Mouse (Mus musculus): ENCODE measurements at regions not wholly inside any gene's neighbourhood (a gene's known extent, or its start where the extent isn't known, plus 50 kb on each side); places are given as distances from the start of the nearest gene placed in this dataset.
"Not testable (repeated sequence)": the region's sequence is repeated elsewhere in the genome, so short reads cannot be mapped to it uniquely, and the experiment has no call there.

- DNase-seq (ENCODE audit: low spot score): no peak
These were observed 430.3 kb upstream of the Dab2 start for GRCm38 (mm10) chr15:5869289-5869688.

DNA sequence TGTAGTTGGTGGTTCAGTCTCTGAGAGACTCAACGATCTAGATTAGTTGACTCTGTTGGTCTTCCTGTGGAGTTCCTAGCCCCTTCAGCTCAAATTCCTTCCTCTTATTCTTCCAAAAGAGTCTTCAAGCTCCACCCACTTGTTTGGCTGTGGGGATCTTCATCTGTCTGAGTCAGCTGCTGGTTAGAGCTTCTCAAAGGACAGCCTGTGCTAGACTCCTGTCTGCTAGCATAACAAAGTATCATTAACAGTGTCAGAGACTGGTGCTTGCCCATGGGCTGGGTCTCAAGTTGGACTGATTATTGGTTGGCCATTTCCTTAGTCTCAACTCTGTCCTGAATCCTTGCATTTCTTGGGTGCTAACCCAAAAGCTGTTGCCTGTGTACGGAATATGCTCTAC is 429.7 kb upstream of the Dab2 start:
- no peak for DNase-seq (ENCODE audit: low spot score)

- DNase-seq (ENCODE audit: low spot score): no peak
These were observed 427.5 kb upstream of the Dab2 start for GRCm38 (mm10) chr15:5872042-5872441.

DNA sequence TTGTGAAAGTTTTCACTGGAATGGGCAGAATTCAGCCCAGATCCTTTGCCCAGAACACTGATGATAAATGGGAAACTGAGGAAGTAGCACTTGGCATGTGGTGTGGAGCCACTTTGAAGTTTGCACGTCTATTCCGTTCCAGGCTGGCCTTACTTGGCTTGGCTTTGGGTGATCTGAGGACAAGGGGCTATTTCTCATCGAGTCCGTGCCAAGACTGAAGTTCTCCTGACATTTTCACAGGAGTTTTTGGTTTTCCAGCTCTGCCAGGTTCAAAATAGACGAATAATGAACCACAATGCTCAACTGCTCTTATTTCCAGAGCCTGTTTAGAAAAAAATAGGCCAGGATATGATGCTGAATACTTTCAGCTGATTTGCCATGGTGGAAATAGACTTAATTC is 421.8 kb upstream of the Dab2 start:
- DNase-seq (ENCODE audit: low spot score): no peak

GRCm38 (mm10) chr15:5891188-5891587 is 408.4 kb upstream of the Dab2 start:
- DNase-seq (ENCODE audit: low spot score): no peak

DNA sequence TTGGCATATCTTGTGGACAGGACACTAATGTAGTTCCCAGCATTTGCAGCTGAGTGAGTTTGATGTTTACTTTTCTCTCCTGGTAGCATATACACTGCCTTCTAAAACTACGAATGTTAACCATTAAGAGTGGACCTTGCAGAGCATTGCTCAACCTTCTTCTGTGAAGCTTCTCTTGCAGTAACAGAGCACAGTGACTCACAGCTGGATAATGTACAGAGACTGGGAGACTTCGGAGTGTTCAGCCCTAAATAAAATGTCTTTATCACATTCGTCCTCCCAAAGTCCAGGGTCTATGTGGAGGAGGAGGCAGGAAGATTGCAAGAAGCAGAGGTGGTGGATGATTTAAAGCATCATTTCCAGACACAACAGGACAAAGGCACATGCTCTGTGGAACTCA is 407.6 kb upstream of the Dab2 start:
- no peak for DNase-seq (ENCODE audit: low spot score)

DNA sequence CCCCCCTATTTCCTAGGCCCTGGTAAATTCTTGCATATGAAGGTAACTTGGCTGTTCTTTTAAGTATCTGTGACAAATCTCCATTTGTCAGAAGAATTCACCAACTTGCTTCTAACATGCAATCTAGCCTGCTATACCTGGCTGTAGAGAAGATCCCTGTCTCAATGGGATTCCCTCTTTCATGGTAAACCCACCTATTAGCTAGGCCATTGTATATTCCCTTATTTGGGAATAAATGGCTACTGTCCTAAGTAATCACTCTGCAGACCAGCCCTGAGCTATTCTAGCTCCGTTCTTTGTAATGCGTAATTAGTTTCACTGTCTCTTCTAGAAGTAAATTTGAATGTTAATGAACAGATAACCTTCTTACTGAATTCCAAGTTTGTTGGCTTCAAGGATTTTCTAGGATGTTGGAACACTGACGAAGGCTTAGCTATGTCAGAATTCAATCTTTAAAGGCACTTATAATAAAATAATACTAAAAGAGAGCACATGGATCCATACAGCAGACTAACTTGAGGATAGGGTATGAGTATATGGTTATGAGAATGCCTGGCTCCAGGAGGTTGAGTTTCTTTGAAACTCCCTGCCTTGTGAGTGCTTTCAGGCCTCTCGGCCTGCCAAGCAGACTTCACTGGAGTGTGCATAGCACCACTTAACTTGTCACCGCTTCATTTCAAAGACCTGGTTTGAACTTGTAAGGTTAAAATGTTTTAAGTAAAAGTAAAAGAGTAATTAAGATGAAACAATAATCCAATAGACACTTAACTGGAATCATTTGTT is 403.7 kb upstream of the Dab2 start:
- not testable (repeated sequence) for DNase-seq (ENCODE audit: low spot score)

DNA sequence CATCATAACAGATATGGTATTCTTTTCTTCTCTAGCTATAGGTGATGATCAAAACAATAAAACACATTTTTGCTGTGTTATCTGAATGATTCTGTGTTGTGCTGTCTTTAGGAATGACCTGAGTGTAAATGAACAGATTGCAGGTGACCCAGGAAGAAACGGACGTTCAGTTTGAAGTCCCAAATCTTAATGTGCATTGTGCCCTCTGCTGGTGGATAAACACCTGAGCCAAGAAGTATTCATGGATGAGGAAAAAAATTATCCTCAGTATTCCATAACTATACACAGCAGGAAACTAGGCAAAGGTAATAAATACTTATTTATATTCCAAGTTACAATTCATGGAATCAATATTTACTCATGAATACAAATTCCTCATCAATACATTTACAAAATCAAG is 384.3 kb upstream of the Dab2 start:
- DNase-seq (ENCODE audit: low spot score): no peak

GRCm38 (mm10) chr15:5920058-5920457 is 379.5 kb upstream of the Dab2 start:
- no peak for DNase-seq (ENCODE audit: low spot score)

- DNase-seq (ENCODE audit: low spot score): no peak
These were observed 371.8 kb upstream of the Dab2 start for GRCm38 (mm10) chr15:5927768-5928167.

- no peak for DNase-seq (ENCODE audit: low spot score)
These were observed 366.0 kb upstream of the Dab2 start for GRCm38 (mm10) chr15:5933586-5933985.

- no peak for DNase-seq (ENCODE audit: low spot score)
These were observed 358.6 kb upstream of the Dab2 start for GRCm38 (mm10) chr15:5940945-5941344.

- DNase-seq (ENCODE audit: low spot score): no peak
These were observed 352.9 kb upstream of the Dab2 start for GRCm38 (mm10) chr15:5946650-5947049.

DNA sequence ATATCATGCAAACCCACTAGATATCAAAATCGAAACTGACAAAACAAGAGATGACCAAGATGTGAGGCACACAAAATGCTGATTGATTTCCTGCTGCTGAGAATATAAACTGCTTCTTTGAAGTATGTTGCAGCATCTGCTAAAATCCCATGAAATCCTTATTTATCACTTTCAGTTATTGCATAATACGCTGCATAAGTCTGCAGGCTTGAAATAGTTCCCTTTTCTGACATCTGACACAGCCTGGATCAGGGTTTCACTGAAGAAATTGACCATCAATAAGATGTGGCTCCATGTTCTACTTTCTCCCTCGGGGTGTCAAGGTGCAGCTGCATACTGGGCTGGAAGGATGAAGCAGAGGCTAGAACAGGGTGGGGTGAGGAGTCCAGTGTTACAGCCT is 348.7 kb upstream of the Dab2 start:
- DNase-seq (ENCODE audit: low spot score): no peak

GRCm38 (mm10) chr15:5951661-5952060 is 347.9 kb upstream of the Dab2 start:
- DNase-seq (ENCODE audit: low spot score): not testable (repeated sequence)

GRCm38 (mm10) chr15:5953106-5953505 is 346.5 kb upstream of the Dab2 start:
- DNase-seq (ENCODE audit: low spot score): no peak

DNA sequence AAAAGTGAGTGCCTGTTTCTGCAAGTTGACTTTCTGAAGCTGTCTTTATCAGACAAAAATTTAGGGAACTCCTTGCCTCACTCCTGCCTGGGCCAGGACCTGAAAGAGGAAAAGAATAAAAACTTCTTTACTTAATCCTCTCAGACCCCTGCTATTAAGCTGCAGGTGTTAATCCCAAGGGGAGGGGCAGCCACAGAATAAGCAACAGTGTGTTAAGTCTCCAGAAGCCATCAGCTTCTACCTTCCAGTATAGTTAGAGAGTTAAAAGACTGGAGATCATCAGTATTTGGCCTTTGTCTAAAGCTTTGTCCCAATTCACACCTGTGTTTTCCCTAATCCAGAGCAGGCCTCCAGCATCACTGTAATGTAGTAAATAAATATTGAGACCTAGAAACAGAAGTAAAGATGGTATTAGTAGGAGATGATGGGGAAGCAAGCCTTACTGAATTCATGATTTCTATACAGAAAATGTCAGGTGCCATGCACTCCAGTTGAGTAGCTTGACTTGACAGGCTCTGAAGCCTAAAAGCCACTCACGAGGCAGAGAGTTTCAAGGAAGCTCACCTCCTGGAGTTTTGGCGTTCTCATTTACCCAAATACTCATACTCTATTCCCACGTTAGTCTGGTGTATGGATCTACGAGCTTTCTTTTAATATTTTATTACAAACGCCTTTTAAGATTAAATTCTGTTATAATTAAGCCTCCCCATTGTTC is 308.1 kb upstream of the Dab2 start:
- no peak for DNase-seq (ENCODE audit: low spot score)

GRCm38 (mm10) chr15:5992146-5992545 is 307.4 kb upstream of the Dab2 start:
- DNase-seq (ENCODE audit: low spot score): not testable (repeated sequence)

- no peak for DNase-seq (ENCODE audit: low spot score)
These were observed 298.8 kb upstream of the Dab2 start for GRCm38 (mm10) chr15:6000816-6001215.

- DNase-seq (ENCODE audit: low spot score): no peak
These were observed 298.2 kb upstream of the Dab2 start for GRCm38 (mm10) chr15:6001394-6001793.

GRCm38 (mm10) chr15:6014982-6015381 is 284.6 kb upstream of the Dab2 start:
- no peak for DNase-seq (ENCODE audit: low spot score)

- DNase-seq (ENCODE audit: low spot score): no peak
These were observed 282.9 kb upstream of the Dab2 start for GRCm38 (mm10) chr15:6016637-6017049.

DNA sequence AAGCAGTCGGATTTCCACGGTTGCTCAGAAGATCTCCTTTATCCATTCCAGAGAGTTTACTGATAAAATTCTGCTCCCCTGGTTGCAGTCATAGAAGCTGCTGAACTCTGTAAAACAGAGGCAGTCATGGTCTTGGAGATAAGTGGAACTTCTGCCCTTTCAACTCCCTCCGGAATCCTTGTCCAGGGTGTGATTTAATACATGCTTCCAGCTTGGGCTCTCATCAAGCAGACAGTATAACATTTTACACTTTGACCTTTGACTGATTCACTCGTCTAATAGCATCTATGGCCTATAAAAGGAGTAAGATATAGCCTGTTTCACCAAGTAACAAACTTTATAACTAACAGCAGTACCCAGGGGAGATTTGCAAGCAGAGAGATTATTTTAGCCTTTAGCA is 274.0 kb upstream of the Dab2 start:
- DNase-seq (ENCODE audit: low spot score): no peak

DNA sequence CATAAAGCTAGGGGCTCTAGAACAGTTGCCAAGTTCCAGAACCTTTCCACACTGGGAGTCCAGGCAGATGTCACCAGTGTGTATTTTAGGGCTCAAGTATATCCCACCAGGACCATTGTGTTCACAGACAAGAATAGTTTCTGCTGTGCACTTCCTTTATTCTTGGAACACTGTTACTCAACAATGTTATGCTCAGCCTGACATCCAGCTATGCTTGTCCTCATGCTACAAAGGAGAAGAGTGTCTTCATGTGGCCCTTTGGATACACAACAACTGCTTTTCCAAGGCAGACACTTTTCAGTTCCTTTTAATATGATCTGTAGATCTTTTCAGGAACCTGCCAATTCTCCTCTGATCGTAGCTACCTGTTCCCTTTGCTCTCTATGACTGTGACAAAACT is 270.4 kb upstream of the Dab2 start:
- DNase-seq (ENCODE audit: low spot score): no peak
